Mouse (Mus musculus) heart, adult 11 months (tissue): ENCODE results near the gene Cx3cl1.

ENCODE experiments used
- DNase-seq: peaks from one replicate; pipeline ENCODE4 v3.0.0; 2022

Cx3cl1 gene

DNA sequence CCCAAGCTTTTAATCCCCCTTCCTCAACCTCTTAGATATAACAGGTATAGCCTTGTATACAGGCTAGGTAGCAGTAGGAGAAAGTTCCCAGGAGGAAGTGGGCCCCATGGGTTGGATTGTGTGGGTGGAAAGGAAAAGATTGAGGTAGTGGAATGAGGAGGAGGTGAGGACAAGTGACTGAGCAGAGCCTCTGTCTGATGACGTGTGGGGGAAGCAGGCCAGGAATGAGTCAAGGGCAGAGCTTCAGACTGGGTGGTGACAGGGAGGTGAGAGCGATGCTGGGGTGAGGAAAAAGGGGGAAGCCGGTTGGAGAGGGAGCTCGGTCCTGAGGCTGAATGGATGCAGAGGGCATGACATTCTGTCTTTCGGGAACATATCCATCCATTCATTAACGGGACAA is 31.7 kb downstream of the Cx3cl1 start:
- no peak for DNase-seq

GRCm38 (mm10) chr8:94804546-94805340 is 32.9 kb downstream of the Cx3cl1 start:
- DNase-seq, result no peak

DNA sequence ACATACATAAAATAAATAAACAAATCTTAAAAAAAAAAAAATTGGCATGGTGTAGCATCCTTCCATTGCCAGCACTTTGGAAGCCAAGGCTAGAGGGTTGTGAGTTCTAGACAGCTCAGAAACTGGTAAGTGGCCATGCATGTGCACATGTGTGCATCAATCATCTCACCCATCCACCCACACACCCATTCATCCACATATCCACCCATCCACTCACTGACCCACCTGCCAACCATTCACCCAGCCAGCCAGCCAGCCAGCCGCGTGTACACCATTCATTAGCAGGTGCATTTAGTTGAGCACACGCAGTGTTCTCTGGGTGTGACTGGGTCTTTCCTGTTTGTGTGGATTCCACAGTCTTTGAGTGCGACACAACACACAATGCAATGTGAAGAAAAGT is 34.0 kb downstream of the Cx3cl1 start:
- no peak for DNase-seq

- DNase-seq, result peak; percentile 96
Observed at GRCm38 (mm10) chr8:94807506-94807905, 35.7 kb downstream of the Cx3cl1 start.

GRCm38 (mm10) chr8:94808372-94808771 is 36.6 kb downstream of the Cx3cl1 start:
- no peak for DNase-seq

DNA sequence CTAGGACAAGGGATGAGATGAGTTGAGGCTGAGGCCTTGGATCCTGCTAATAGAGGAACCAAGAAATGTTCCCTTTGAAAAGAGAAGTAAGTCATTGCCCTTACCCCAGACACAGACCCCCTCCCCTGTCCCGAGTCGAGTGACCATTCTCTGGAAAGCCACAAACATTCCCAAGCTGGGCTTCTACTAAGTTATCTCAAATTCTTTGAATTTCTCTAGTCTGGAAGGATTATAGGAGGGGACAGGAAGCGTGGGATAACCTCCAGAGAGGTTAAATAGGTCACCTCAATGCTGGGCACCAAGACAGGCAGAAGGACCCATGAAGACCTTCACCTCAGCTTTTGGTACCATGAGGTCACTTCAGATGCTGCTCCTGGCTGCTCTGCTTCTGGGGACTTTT is 38.3 kb downstream of the Cx3cl1 start, which contains the start of gene Ccl17:
TSS of gene Ccl17 (plus strand) at position 301 of the 400 bp plus-strand sequence.
- no peak for DNase-seq

- DNase-seq, result no peak
Observed at GRCm38 (mm10) chr8:94810855-94811254, 39.0 kb downstream of the Cx3cl1 start.

DNA sequence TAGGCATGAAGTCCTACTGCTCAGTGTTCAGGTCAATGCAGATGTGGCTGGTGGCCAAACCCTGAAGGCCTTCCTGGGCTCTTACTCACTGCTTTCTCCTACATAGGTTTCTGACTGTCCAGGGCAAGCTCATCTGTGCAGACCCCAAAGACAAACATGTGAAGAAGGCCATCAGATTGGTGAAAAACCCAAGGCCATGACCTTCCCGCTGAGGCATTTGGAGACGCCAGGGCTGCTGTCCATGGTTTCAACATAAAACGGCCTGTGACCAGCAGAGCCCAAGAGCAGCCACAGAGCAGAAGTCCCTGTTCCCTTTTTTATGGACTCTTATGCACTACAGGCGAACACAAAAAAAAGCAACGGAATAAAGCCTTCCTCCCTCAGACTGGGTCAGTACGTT is 39.8 kb downstream of the Cx3cl1 start:
- no peak for DNase-seq

GRCm38 (mm10) chr8:94812645-94813098 is 40.9 kb downstream of the Cx3cl1 start:
- DNase-seq, result peak; percentile 96

GRCm38 (mm10) chr8:94814556-94814955 is 42.7 kb downstream of the Cx3cl1 start:
- no peak for DNase-seq

DNA sequence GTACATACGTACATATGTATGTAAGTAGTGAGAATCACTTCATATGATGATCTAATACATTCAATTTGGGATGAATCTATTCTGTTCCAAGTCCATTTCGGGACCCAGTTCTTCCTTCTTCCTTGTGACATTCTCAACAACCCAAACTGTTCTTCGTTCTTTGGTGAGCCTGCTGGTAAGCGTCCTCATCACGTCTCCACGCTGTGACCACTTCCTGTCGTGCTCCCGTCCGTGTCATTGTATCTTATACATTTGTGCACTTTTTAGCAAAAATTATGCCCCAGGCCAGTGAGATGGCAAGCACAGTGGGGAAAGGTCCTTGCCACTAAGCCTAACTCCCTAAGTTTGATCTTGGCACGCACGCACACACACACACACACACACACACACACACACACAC is 46.1 kb downstream of the Cx3cl1 start:
- DNase-seq, result no peak

DNA sequence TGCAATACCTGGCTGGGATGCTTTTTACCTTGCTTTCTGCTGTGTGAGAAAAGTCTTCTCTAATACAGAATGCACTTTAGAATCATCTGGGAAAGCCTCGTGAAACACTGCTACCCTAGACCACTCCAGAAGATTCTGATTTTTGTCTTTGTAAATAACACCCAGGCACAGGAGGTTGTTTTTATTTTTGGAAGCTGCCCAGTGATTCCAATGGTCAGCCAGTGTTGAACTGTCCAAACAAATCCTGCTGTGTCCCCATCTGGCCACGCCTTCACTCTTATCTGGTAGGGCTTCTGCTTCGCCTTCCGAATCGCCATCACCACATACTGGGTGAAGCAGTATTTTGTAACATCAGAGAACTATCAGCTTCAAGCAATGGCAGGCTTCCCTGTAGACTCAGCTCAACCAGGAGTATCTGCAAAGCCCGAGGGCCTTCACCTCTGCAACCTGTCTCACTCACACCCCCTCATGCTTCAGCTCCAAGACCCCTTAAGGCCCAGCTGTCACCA is 47.9 kb downstream of the Cx3cl1 start:
- no peak for DNase-seq

DNA sequence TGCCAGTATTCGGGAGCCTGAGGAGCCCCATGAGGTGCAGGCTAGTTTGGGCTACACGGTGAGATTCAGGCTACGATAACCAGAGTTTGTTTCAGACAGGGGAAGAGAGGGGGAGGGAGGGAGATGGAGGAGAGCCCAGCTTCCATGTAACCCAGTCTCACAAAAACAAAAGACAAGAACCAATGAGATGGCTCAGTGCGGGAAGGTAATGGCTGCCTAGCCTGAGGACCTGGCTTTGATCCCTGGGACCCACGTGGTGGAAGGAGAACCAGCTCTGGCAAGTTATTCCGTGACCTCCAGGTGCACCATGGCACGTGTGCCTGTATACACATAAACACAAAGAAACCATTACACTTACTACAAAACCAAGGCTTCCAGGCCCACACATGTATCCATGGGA is 48.7 kb downstream of the Cx3cl1 start:
- no peak for DNase-seq

- no peak for DNase-seq
Observed at GRCm38 (mm10) chr8:94821381-94821780, 49.6 kb downstream of the Cx3cl1 start.

- DNase-seq, result no peak
Observed at GRCm38 (mm10) chr8:94822637-94823560, 51.1 kb downstream of the Cx3cl1 start.

- DNase-seq, result no peak
Observed at GRCm38 (mm10) chr8:94825170-94825569, 53.4 kb downstream of the Cx3cl1 start.

- DNase-seq, result no peak
Observed at GRCm38 (mm10) chr8:94826210-94826609, 54.4 kb downstream of the Cx3cl1 start.

- no peak for DNase-seq
Observed at GRCm38 (mm10) chr8:94828284-94828683, 56.5 kb downstream of the Cx3cl1 start.
